Mouse (Mus musculus) heart, adult 2 months (tissue): ENCODE measurements around the gene Ercc2.

Source experiments
- EP300 ChIP-seq: fragments of 200-500 bp; IDR thresholded peaks from 2 replicates; pipeline ENCODE4 v1.6.1; 2011; ENCODE audit warnings: low read depth, low read length, control low read depth; ENCODE audit not compliant: insufficient read depth
- POLR2A ChIP-seq: fragments of 200-500 bp; IDR thresholded peaks from 2 replicates; pipeline ENCODE4 v1.6.1; 2011; ENCODE audit warnings: mild to moderate bottlenecking, low read depth, low read length, control low read depth; ENCODE audit not compliant: insufficient read depth

- TF ChIP-seq POLR2A (no peak), EP300 (no peak)
Measured at GRCm38 (mm10) chr7:19426349-19426748, 44.5 kb downstream of the Ercc2 start.
